Mouse (Mus musculus): ENCODE measurements around the gene Mcf2l.

DNA sequence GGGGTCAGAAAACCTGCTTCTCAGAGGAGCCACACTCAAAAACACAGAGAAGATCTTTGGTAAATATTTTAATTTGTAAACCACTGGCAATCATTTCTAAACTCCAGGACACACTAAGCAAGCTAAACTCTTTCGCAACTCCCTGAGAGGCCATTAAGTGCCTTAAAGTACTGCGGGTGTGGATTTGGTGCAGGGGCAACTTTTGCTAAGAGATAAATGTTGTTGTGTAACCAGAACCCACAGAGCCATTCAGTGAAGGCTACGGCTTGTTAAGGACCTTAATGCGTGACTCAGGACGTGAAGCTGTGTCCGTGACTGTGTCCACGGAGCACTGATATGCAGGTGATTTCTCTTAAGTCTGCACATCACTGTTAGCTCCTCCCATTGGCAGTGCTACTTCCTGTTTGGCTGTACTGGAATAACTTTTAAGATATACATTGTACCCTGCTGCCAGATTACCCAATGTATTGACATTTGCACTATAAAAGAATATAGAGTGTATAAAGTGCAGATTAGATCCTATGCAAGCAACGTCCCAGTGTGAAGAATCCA, 47.8 kb upstream of the Mcf2l start:
- no peak for TF ChIP-seq CTCF (IDR thresholded peaks at IDR 0.05; ENCODE audit: low read depth, low read length)
- no peak for TF ChIP-seq GATA1 (IDR thresholded peaks at IDR 0.05; ENCODE audit: borderline replicate concordance, low read length)
- no peak for TF ChIP-seq TAL1 (conservative IDR thresholded peaks at IDR 0.05; ENCODE audit: low read depth, low read length)

Measured in G1E (cell line).